Mouse (Mus musculus) lung, postnatal 0 days (tissue): ENCODE results near the gene Psap.
"Not testable (repeated sequence)": the region's sequence is repeated elsewhere in the genome, so short reads cannot be mapped to it uniquely, and the experiment has no call there.

Experiments used
- CTCF ChIP-seq: IDR thresholded peaks from 2 replicates; pipeline ENCODE4 v1.5.1; 2016; ENCODE audit warnings: antibody characterized with exemption, mild to moderate bottlenecking
- EP300 ChIP-seq: IDR thresholded peaks from 2 replicates; pipeline ENCODE4 v1.6.1; 2016; ENCODE audit warnings: antibody characterized with exemption, mild to moderate bottlenecking, control low read depth

GRCm38 (mm10) chr10:60248345-60248744 is 29.1 kb upstream of the Psap start:
- not testable (repeated sequence) for TF ChIP-seq EP300, CTCF
